Mouse (Mus musculus) midbrain, embryonic 11.5 days (tissue): Measurements from ENCODE around the gene Srxn1. TPM values are rescaled to one million over a fixed set of nuclear protein-coding genes. Genes with fewer than 3 reads are reported as not detected.
A peak's percentile ranks its signal among the peaks of the same experiment; 100 is the strongest.

Source experiments
- ATAC-seq: fragments of 200-750 bp; cut with Nextera tagmentation; 2 replicates; pipeline ENCODE4 v1.8.0; 2017; ENCODE audit warnings: moderate TSS enrichment, moderate library complexity; ENCODE audit not compliant: low FRiP score
- DNase-seq: peaks from one replicate; pipeline ENCODE4 v3.0.0; 2015; ENCODE audit warnings: low spot score; ENCODE audit errors: missing footprints
- H3K27ac ChIP-seq: fragments of 300-500 bp; sonication (generic); 2 replicates; pipeline ENCODE4 v1.5.1; 2014; ENCODE audit warnings: low read depth, low read length
- H3K27me3 ChIP-seq: fragments of 300-500 bp; sonication (generic); 2 replicates; pipeline ENCODE4 v1.6.1; 2014; ENCODE audit warnings: mild to moderate bottlenecking, low read length, moderate library complexity, mixed read lengths; ENCODE audit not compliant: control insufficient read depth, insufficient read depth
- H3K36me3 ChIP-seq: fragments of 300-500 bp; sonication (generic); 2 replicates; pipeline ENCODE4 v1.6.1; 2014; ENCODE audit warnings: mild to moderate bottlenecking, low read length, moderate library complexity, mixed read lengths; ENCODE audit not compliant: control insufficient read depth, insufficient read depth
- H3K4me1 ChIP-seq: fragments of 300-500 bp; sonication (generic); 2 replicates; pipeline ENCODE4 v1.6.1; 2014; ENCODE audit warnings: low read length; ENCODE audit not compliant: control insufficient read depth, insufficient read depth
- H3K4me2 ChIP-seq: fragments of 300-500 bp; sonication (generic); 2 replicates; pipeline ENCODE4 v1.6.1; 2014; ENCODE audit warnings: mild to moderate bottlenecking, moderate library complexity
- H3K4me3 ChIP-seq: fragments of 300-500 bp; sonication (generic); 2 replicates; pipeline ENCODE4 v1.5.1; 2014; ENCODE audit warnings: low read depth, low read length
- H3K9ac ChIP-seq: fragments of 300-500 bp; sonication (generic); 2 replicates; pipeline ENCODE4 v1.6.1; 2014; ENCODE audit warnings: low read length
- H3K9me3 ChIP-seq: fragments of 300-500 bp; sonication (generic); 2 replicates; pipeline ENCODE4 v1.6.1; 2016; ENCODE audit warnings: low read length; ENCODE audit not compliant: control insufficient read depth
- WGBS: fragments of 180-500 bp; shearing (Covaris S2); extraction: QIAGEN DNeasy Blood & Tissue Kit; methylation state at CpG from one replicate; pipeline ENCODE4 v1.1.7; 2014; 5-methylcytosine and 5-hydroxymethylcytosine counted together
- polyA plus RNA-seq: library from polyadenylated mRNA; unstranded; fragments of >200 nt; fragmentation: Nextera tagmentation; extraction: Ambion mirVana; gene quantifications from 2 replicates; pipeline ENCODE4 v1.2.1, GENCODE M21; 2014

Gene Srxn1
- polyA plus RNA-seq, 1 experiment from 2014 or later: 14.6 TPM

GRCm38 (mm10) chr2:152143279-152144157 is 38.2 kb downstream of the Srxn1 start, which contains the start of gene Tcf15:
TSS of gene Tcf15 (plus strand) at chr2:152143561.
- Histone ChIP-seq H3K9me3 (no peaks in the 10 kb centered on the region), H3K27ac (no peak within 1 kb of the TSS), H3K4me1 (peaks cover 16% of the 10 kb centered on the region), H3K4me3 (peak within 1 kb of the TSS; percentile 41), H3K36me3 (no peaks in the 10 kb centered on the region), H3K9ac (peak within 1 kb of the TSS; percentile 40), H3K4me2 (peak within 1 kb of the TSS; percentile 68), H3K27me3 (peaks cover 54% of the 10 kb centered on the region)
- under 1% methylated on average over 114 of the region's 118 CpGs for WGBS
- peak; percentile 73 for ATAC-seq
- peak; percentile 96 for DNase-seq

- Histone ChIP-seq H3K4me3 (peak overlapping the region; percentile 41), H3K4me1 (peaks cover 16% of the 10 kb centered on the region), H3K4me2 (peak overlapping the region; percentile 68), H3K9ac (no peak overlapping the region), H3K27ac (no peak overlapping the region), H3K9me3 (no peaks in the 10 kb centered on the region), H3K36me3 (no peaks in the 10 kb centered on the region), H3K27me3 (peaks cover 54% of the 10 kb centered on the region)
- WGBS: 20% methylated on average over 9 of the region's 9 CpGs
- DNase-seq (peak; percentile 90), ATAC-seq (no peak)
Measured at GRCm38 (mm10) chr2:152144158-152144450, 38.8 kb downstream of the Srxn1 start.

- no peak overlapping the region for H3K4me3 ChIP-seq
- H3K27me3 ChIP-seq: peaks cover 54% of the 10 kb centered on the region
- no peak overlapping the region for H3K9ac ChIP-seq
- no peaks in the 10 kb centered on the region for H3K9me3 ChIP-seq
- H3K4me1 ChIP-seq: peaks cover 16% of the 10 kb centered on the region
- 67% methylated on average over 5 of the region's 5 CpGs for WGBS
- no peak overlapping the region for H3K4me2 ChIP-seq
- H3K36me3 ChIP-seq: no peaks in the 10 kb centered on the region
- ATAC-seq (no peak), DNase-seq (no peak)
- no peak overlapping the region for H3K27ac ChIP-seq
Measured at GRCm38 (mm10) chr2:152144501-152144900, 39.2 kb downstream of the Srxn1 start.

GRCm38 (mm10) chr2:152145711-152146110 is 40.4 kb downstream of the Srxn1 start:
- Histone ChIP-seq H3K27me3 (peaks cover 49% of the 10 kb centered on the region), H3K4me2 (no peak overlapping the region), H3K36me3 (no peaks in the 10 kb centered on the region), H3K4me1 (peaks cover 19% of the 10 kb centered on the region), H3K4me3 (no peak overlapping the region), H3K27ac (no peak overlapping the region), H3K9ac (no peak overlapping the region), H3K9me3 (no peaks in the 10 kb centered on the region)
- no peak for DNase-seq
- ATAC-seq: no peak
- WGBS: 70% methylated on average over 2 of the region's 2 CpGs

GRCm38 (mm10) chr2:152147079-152147478 is 41.8 kb downstream of the Srxn1 start:
- Histone ChIP-seq H3K4me1 (peaks cover 19% of the 10 kb centered on the region), H3K9ac (no peak overlapping the region), H3K27ac (no peak overlapping the region), H3K27me3 (peaks cover 37% of the 10 kb centered on the region), H3K4me3 (no peak overlapping the region), H3K9me3 (no peaks in the 10 kb centered on the region), H3K36me3 (no peaks in the 10 kb centered on the region), H3K4me2 (no peak overlapping the region)
- ATAC-seq: no peak
- DNase-seq: no peak
- WGBS: 65% methylated on average over 3 of the region's 3 CpGs

- DNase-seq: no peak
- ATAC-seq: no peak
- Histone ChIP-seq H3K4me1 (peaks cover 6% of the 10 kb centered on the region), H3K9ac (no peak overlapping the region), H3K27me3 (peaks cover 21% of the 10 kb centered on the region), H3K4me3 (no peak overlapping the region), H3K36me3 (no peaks in the 10 kb centered on the region), H3K27ac (no peak overlapping the region), H3K9me3 (no peaks in the 10 kb centered on the region), H3K4me2 (no peak overlapping the region)
- WGBS: 87% methylated on average over 9 of the region's 9 CpGs
Measured at GRCm38 (mm10) chr2:152148675-152149074, 43.4 kb downstream of the Srxn1 start.

- peaks cover 9% of the 10 kb centered on the region for H3K27me3 ChIP-seq
- DNase-seq (no peak), ATAC-seq (no peak)
- H3K36me3 ChIP-seq: no peaks in the 10 kb centered on the region
- peaks cover 3% of the 10 kb centered on the region; the same call in 1 of the 2 replicates for H3K4me1 ChIP-seq
- no peaks in the 10 kb centered on the region for H3K9me3 ChIP-seq
- 23% methylated on average over 4 of the region's 4 CpGs for WGBS
- no peak overlapping the region for H3K27ac ChIP-seq
- 0 out of 2 replicates have a peak overlapping the region, but pooled peaks have one; percentile 9 for H3K9ac ChIP-seq
- H3K4me2 ChIP-seq: no peak overlapping the region
- H3K4me3 ChIP-seq: no peak overlapping the region
Measured at GRCm38 (mm10) chr2:152149891-152150290, 44.6 kb downstream of the Srxn1 start.

- peaks cover 6% of the 10 kb centered on the region for H3K27me3 ChIP-seq
- no peaks in the 10 kb centered on the region for H3K9me3 ChIP-seq
- DNase-seq: no peak
- no peak for ATAC-seq
- 63% methylated on average over 6 of the region's 6 CpGs for WGBS
- peaks cover 3% of the 10 kb centered on the region; the same call in 1 of the 2 replicates for H3K4me1 ChIP-seq
- H3K9ac ChIP-seq: no peak overlapping the region
- no peak overlapping the region for H3K4me3 ChIP-seq
- H3K4me2 ChIP-seq: no peak overlapping the region
- no peaks in the 10 kb centered on the region for H3K36me3 ChIP-seq
- no peak overlapping the region for H3K27ac ChIP-seq
Measured at GRCm38 (mm10) chr2:152150373-152150772, 45.1 kb downstream of the Srxn1 start.

GRCm38 (mm10) chr2:152153361-152153760 is 48.0 kb downstream of the Srxn1 start:
- no peak for DNase-seq
- no peaks in the 10 kb centered on the region for H3K9me3 ChIP-seq
- H3K36me3 ChIP-seq: no peaks in the 10 kb centered on the region
- peak; percentile 30; the same call in 1 of the 2 replicates for ATAC-seq
- no peaks in the 10 kb centered on the region for H3K27me3 ChIP-seq
- H3K4me2 ChIP-seq: no peak overlapping the region
- H3K27ac ChIP-seq: no peak overlapping the region
- peaks cover 3% of the 10 kb centered on the region; the same call in 1 of the 2 replicates for H3K4me1 ChIP-seq
- no peak overlapping the region for H3K4me3 ChIP-seq
- H3K9ac ChIP-seq: no peak overlapping the region
- WGBS: 34% methylated on average over 3 of the region's 3 CpGs
